Mouse (Mus musculus): ENCODE results near the gene Clk3. TPM values are rescaled to one million over a fixed set of nuclear protein-coding genes. Genes with fewer than 3 reads are reported as not detected.
"Not testable (repeated sequence)": the region's sequence is repeated elsewhere in the genome, so short reads cannot be mapped to it uniquely, and the experiment has no call there.

The Clk3 gene
- polyA plus RNA-seq, 1 experiment from 2014 or later, result 57.8 TPM

DNA sequence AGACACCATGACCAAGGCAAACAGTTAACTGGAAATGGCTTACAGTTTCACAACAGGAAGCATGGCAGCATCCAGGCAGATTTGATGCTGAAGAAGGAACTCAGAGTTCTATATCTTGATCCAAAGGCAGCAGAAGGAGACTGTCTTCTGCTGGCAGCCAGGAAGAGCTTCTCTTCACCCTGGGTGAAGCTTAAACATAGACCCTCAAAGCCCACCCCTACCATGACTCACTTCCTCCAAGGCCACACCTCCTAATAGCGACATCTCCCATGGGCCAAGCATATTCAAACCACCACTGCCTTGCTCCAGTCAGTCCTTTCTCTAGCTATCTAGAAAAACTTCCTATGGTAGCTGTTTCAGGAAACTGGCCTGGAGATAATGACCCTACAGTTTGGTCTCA is 18.6 kb downstream of the Clk3 start:
- H3K4me1 ChIP-seq (replicated peaks), result no peaks in the 10 kb centered on the region
- no peaks in the 10 kb centered on the region for H3K9me3 ChIP-seq
- H3K4me2 ChIP-seq (replicated peaks), result no peak overlapping the region
- no peak overlapping the region for H3K9ac ChIP-seq
- no peak for ATAC-seq
- H3K36me3 ChIP-seq, result peaks cover 38% of the 10 kb centered on the region
- no peaks in the 10 kb centered on the region for H3K27me3 ChIP-seq (replicated peaks)
- WGBS, result 76% methylated on average over 1 of the region's 1 CpGs
- H3K27ac ChIP-seq, result no peak overlapping the region
- no peak overlapping the region for H3K4me3 ChIP-seq (replicated peaks)

DNA sequence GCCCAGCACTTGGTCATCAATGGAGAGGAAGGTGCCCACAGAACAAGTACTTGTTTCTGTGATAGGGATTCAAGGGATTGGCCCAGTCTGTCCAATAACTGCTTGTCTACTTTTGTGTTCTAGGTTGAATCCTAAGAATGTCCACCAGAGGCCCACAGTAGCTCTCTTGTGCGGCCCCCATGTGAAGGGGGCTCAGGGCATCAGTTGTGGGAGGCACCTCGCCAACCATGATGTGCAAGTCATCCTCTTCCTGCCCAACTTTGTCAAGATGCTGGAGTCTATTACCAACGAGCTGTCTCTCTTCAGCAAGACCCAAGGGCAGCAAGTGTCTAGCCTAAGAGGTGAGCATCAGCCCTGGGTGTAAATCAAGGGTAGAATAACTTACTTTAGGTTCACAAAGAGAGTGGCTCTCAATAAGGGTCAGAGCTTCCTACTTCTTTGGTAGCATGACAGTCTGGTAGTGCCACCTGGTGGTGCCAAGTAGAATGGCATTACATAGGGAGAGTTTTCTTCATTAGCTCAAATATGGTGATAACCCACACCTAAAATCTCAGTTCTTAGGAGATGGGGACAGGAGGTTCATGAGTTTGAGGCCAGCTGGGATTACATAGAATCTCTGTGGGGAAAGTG is 21.1 kb downstream of the Clk3 start:
- H3K4me2 ChIP-seq (replicated peaks), result no peak overlapping the region
- no peak overlapping the region for H3K9ac ChIP-seq
- WGBS, result 76% methylated on average over 3 of the region's 3 CpGs
- no peak overlapping the region for H3K4me3 ChIP-seq (replicated peaks)
- H3K9me3 ChIP-seq, result no peaks in the 10 kb centered on the region
- H3K4me1 ChIP-seq (replicated peaks), result no peaks in the 10 kb centered on the region
- peaks cover 22% of the 10 kb centered on the region for H3K36me3 ChIP-seq
- ATAC-seq, result peak; percentile 39; the same call in 1 of the 2 replicates
- no peak overlapping the region for H3K27ac ChIP-seq
- no peaks in the 10 kb centered on the region for H3K27me3 ChIP-seq (replicated peaks)

GRCm38 (mm10) chr9:57739863-57740262 is 25.8 kb downstream of the Clk3 start:
- no peaks in the 10 kb centered on the region for H3K9me3 ChIP-seq
- ATAC-seq, result no peak
- H3K4me3 ChIP-seq (replicated peaks), result no peak overlapping the region
- H3K4me2 ChIP-seq (replicated peaks), result no peak overlapping the region
- H3K27me3 ChIP-seq (replicated peaks), result no peaks in the 10 kb centered on the region
- H3K27ac ChIP-seq, result no peak overlapping the region
- H3K4me1 ChIP-seq (replicated peaks), result no peaks in the 10 kb centered on the region
- no peak overlapping the region for H3K9ac ChIP-seq
- 85% methylated on average over 5 of the region's 5 CpGs for WGBS
- H3K36me3 ChIP-seq, result peaks cover 9% of the 10 kb centered on the region; the same call in 1 of the 2 replicates

- Histone ChIP-seq H3K9ac (no peak overlapping the region), H3K9me3 (no peaks in the 10 kb centered on the region), H3K4me2 (replicated peaks) (no peak overlapping the region), H3K36me3 (peaks cover 3% of the 10 kb centered on the region; the same call in 1 of the 2 replicates), H3K27ac (no peak overlapping the region), H3K4me3 (replicated peaks) (no peak overlapping the region), H3K27me3 (replicated peaks) (no peaks in the 10 kb centered on the region), H3K4me1 (replicated peaks) (no peaks in the 10 kb centered on the region)
- ATAC-seq, result no peak
- WGBS, result 92% methylated on average over 6 of the region's 6 CpGs
Observed at GRCm38 (mm10) chr9:57733606-57734005, 32.1 kb downstream of the Clk3 start.

DNA sequence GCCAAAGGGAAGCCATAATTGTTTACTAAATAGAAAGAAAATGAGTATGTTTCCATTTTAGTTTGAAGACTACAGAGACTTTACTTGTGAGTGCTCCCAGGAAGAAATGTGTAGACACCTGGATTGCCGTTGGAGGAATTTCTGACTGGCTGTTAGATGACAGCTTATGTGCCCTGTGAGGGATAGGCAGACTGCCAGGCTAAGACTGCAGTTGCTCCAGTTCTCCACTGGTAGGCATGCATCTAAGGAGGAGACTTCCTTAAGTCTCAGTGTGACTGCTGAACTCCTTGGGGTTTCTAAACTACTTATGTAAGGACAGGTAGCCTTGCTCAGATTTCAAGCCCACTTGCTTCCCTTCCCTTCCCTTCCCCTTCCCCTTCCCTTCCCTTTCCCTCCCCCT is 37.3 kb downstream of the Clk3 start:
- Histone ChIP-seq H3K27me3 (replicated peaks) (no peaks in the 10 kb centered on the region), H3K4me1 (replicated peaks) (peaks cover 2% of the 10 kb centered on the region; the same call in 1 of the 2 replicates), H3K4me3 (replicated peaks) (no peak overlapping the region), H3K9ac (no peak overlapping the region), H3K27ac (no peak overlapping the region), H3K4me2 (replicated peaks) (no peak overlapping the region), H3K9me3 (no peaks in the 10 kb centered on the region), H3K36me3 (peaks cover 10% of the 10 kb centered on the region)
- 84% methylated on average over 1 of the region's 1 CpGs for WGBS
- no peak for ATAC-seq

GRCm38 (mm10) chr9:57724701-57725100 is 41.0 kb downstream of the Clk3 start:
- Histone ChIP-seq H3K36me3 (peaks cover 10% of the 10 kb centered on the region), H3K27ac (no peak overlapping the region), H3K4me1 (replicated peaks) (peaks cover 3% of the 10 kb centered on the region; the same call in 1 of the 2 replicates), H3K4me2 (replicated peaks) (no peak overlapping the region), H3K27me3 (replicated peaks) (no peaks in the 10 kb centered on the region), H3K4me3 (replicated peaks) (no peak overlapping the region), H3K9ac (no peak overlapping the region), H3K9me3 (no peaks in the 10 kb centered on the region)
- no peak for ATAC-seq
- WGBS, result 95% methylated on average over 3 of the region's 3 CpGs

DNA sequence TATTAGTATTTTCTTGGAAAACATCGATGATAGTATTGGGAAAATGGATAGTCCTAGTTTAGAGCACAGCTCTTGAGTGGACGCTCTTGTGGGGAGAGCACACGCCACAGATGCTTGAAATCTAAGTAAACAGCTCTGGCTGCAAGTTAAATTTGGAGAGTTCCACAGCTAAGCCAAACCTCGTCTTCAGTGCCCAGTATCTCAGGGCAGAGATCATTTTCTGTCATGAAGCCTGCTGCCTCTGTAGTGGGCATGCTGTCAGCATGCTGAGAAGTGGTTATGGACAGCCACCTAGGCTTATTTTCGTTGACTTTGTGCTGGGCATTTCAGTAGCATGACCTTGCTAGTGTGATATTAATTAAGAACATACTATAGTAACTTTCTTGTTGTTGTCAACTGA is 41.9 kb downstream of the Clk3 start:
- Histone ChIP-seq H3K9ac (no peak overlapping the region), H3K36me3 (peaks cover 10% of the 10 kb centered on the region), H3K4me3 (replicated peaks) (no peak overlapping the region), H3K27me3 (replicated peaks) (no peaks in the 10 kb centered on the region), H3K4me1 (replicated peaks) (peaks cover 3% of the 10 kb centered on the region; the same call in 1 of the 2 replicates), H3K27ac (no peak overlapping the region), H3K4me2 (replicated peaks) (no peak overlapping the region), H3K9me3 (no peaks in the 10 kb centered on the region)
- no peak for ATAC-seq
- 78% methylated on average over 5 of the region's 5 CpGs for WGBS

DNA sequence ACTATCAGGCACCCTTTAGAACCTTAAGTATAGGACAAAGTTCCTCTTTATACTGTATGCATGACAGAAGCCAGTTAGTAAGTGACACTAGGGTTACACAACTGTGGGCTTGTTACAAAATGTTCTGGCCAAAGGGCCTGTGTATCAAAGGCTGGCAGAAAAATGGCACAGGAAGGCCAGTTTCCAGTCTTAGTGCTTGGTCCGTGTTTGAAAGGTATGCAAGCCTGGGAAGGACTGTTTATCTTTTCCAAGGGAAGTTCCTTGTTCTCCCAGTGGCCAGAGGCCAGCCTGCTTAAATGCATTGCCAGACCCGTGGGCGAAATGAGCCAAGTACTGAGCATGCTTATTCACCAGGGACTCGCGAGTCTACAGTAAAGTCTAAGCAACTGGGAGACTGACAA is 42.3 kb downstream of the Clk3 start:
- no peak overlapping the region for H3K4me2 ChIP-seq (replicated peaks)
- H3K4me1 ChIP-seq (replicated peaks), result peaks cover 3% of the 10 kb centered on the region; the same call in 1 of the 2 replicates
- WGBS, result 33% methylated on average over 5 of the region's 5 CpGs
- H3K27me3 ChIP-seq (replicated peaks), result no peaks in the 10 kb centered on the region
- no peak overlapping the region for H3K27ac ChIP-seq
- H3K36me3 ChIP-seq, result peaks cover 13% of the 10 kb centered on the region
- ATAC-seq, result no peak
- H3K9ac ChIP-seq, result no peak overlapping the region
- H3K4me3 ChIP-seq (replicated peaks), result no peak overlapping the region
- H3K9me3 ChIP-seq, result no peaks in the 10 kb centered on the region

DNA sequence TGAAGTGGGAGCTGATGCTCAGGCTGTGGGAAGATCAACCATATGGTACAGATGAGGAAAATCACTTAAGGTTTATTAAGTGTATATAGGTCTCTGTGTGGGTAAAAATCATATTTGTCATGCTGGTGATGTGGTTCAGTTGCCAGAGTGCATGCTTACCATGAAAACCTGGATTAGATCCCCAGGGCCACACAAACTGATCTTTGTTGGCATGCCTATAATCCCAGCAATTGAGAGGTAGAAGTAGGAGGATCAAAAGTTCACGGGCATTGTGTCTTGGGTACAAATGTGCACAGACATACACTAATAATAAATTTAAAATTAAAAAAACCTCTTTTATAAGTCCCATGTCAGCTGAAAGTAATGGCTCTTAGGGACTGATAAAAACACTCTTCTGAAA is 43.3 kb downstream of the Clk3 start:
- H3K9ac ChIP-seq, result no peak overlapping the region
- no peak overlapping the region for H3K27ac ChIP-seq
- H3K4me3 ChIP-seq (replicated peaks), result no peak overlapping the region
- 87% methylated on average over 1 of the region's 1 CpGs for WGBS
- peaks cover 3% of the 10 kb centered on the region; the same call in 1 of the 2 replicates for H3K4me1 ChIP-seq (replicated peaks)
- no peaks in the 10 kb centered on the region for H3K9me3 ChIP-seq
- no peaks in the 10 kb centered on the region for H3K27me3 ChIP-seq (replicated peaks)
- no peak for ATAC-seq
- no peak overlapping the region for H3K4me2 ChIP-seq (replicated peaks)
- H3K36me3 ChIP-seq, result peaks cover 11% of the 10 kb centered on the region

- no peak for ATAC-seq
- no peak overlapping the region for H3K27ac ChIP-seq
- 82% methylated on average over 3 of the region's 3 CpGs for WGBS
Observed at GRCm38 (mm10) chr9:57720736-57721135, 44.9 kb downstream of the Clk3 start.

DNA sequence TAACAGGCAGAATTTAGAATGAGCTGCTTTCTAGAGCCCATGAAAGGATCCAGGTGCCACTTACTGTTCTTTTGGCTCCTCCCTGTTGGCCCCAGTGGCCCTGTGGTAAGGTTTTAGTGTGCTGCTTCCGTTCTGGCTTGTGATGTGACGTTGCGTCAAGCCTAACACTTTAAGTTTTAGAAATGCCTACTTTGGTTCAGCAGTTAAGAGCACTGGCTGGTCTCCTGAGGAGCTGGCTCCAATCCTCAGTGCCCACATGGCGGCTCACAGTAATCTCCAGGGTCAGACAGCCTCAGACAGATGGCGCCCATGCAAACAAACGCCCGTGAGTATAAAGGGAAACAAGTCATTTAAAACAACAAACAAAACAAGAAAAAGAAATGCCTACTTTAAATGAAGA is 47.3 kb downstream of the Clk3 start:
- 91% methylated on average over 7 of the region's 7 CpGs for WGBS
- Histone ChIP-seq H3K27me3 (replicated peaks) (no peaks in the 10 kb centered on the region), H3K4me2 (replicated peaks) (no peak overlapping the region), H3K9me3 (no peaks in the 10 kb centered on the region), H3K4me3 (replicated peaks) (no peak overlapping the region), H3K36me3 (peaks cover 27% of the 10 kb centered on the region), H3K9ac (no peak overlapping the region), H3K4me1 (replicated peaks) (peaks cover 1% of the 10 kb centered on the region; the same call in 1 of the 2 replicates), H3K27ac (no peak overlapping the region)
- no peak for ATAC-seq

More at GRCm38 (mm10) chr9:57720736-57721135, 44.9 kb downstream of the Clk3 start:
- peaks cover 3% of the 10 kb centered on the region; the same call in 1 of the 2 replicates for H3K4me1 ChIP-seq (replicated peaks)
- no peak overlapping the region for H3K4me2 ChIP-seq (replicated peaks)
- H3K4me3 ChIP-seq (replicated peaks), result no peak overlapping the region
- H3K27me3 ChIP-seq (replicated peaks), result no peaks in the 10 kb centered on the region
- no peaks in the 10 kb centered on the region for H3K9me3 ChIP-seq
- H3K36me3 ChIP-seq, result peaks cover 15% of the 10 kb centered on the region
- no peak overlapping the region for H3K9ac ChIP-seq

- 74% methylated on average over 2 of the region's 2 CpGs for WGBS
- Histone ChIP-seq H3K27ac (no peak overlapping the region), H3K4me3 (replicated peaks) (no peak overlapping the region), H3K9me3 (no peaks in the 10 kb centered on the region), H3K4me2 (replicated peaks) (no peak overlapping the region), H3K27me3 (replicated peaks) (no peaks in the 10 kb centered on the region), H3K9ac (no peak overlapping the region), H3K36me3 (peaks cover 21% of the 10 kb centered on the region), H3K4me1 (replicated peaks) (peaks cover 3% of the 10 kb centered on the region)
- ATAC-seq, result no peak
Observed at GRCm38 (mm10) chr9:57712194-57712593, 53.5 kb downstream of the Clk3 start.

GRCm38 (mm10) chr9:57710214-57710613 is 55.4 kb downstream of the Clk3 start:
- not testable (repeated sequence) for H3K4me2 ChIP-seq (replicated peaks); H3K9ac ChIP-seq; H3K4me1 ChIP-seq (replicated peaks); H3K36me3 ChIP-seq; H3K27me3 ChIP-seq (replicated peaks); ATAC-seq; H3K9me3 ChIP-seq; H3K4me3 ChIP-seq (replicated peaks); H3K27ac ChIP-seq
- 95% methylated on average over 5 of the region's 5 CpGs for WGBS
